Mouse (Mus musculus) spleen, adult 2 months (tissue): Measurements from ENCODE around the gene Tomm5.

Source experiments
- CTCF ChIP-seq: fragments of 200-500 bp; IDR thresholded peaks from 2 replicates; pipeline ENCODE4 v1.5.1; 2011; ENCODE audit warnings: mild to moderate bottlenecking, inconsistent platforms; ENCODE audit not compliant: insufficient read depth, insufficient read length, insufficient replicate concordance; ENCODE audit errors: extremely low read depth
- POLR2A ChIP-seq: fragments of 200-500 bp; IDR thresholded peaks from 2 replicates; pipeline ENCODE4 v1.6.1; 2011; ENCODE audit warnings: low read depth, low read length, inconsistent platforms

DNA sequence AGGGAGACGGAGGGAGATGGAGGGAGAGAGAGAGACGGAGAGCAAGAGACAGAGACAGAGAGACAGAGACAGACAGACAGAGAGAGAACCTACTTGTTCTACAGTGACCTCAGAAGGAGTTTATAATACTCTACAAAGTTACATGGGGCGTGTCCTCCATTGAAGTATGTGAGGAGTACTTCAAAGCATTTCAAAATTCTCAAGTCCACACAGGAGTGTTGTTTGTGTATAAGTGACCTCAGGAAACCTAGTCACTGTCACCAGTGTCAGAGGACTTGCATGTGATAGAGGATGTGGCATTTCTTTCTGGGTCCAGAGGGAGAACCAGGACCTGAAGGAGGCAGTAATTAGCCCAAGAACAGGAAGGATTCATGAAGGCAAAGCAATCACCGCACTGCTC is 23.1 kb upstream of the Tomm5 start:
- TF ChIP-seq CTCF (no peak), POLR2A (no peak)
